Mouse (Mus musculus) stomach, embryonic 15.5 days (tissue): Measurements from ENCODE around the gene Fbxo22. TPM values are rescaled to one million over a fixed set of nuclear protein-coding genes. Genes with fewer than 3 reads are reported as not detected.

Experiments used
- ATAC-seq: fragments of 200-750 bp; cut with Nextera tagmentation; 2 replicates; pipeline ENCODE4 v1.8.0; 2017; ENCODE audit warnings: low read depth, moderate number of reproducible peaks, moderate TSS enrichment; ENCODE audit not compliant: insufficient read depth, low FRiP score
- H3K27ac ChIP-seq: fragments of 300-500 bp; sonication (generic); 2 replicates; pipeline ENCODE4 v1.5.1; 2015; ENCODE audit warnings: mild to moderate bottlenecking, inconsistent platforms
- H3K27me3 ChIP-seq: fragments of 300-500 bp; sonication (generic); replicated peaks from 2 replicates; pipeline ENCODE4 v1.6.1; 2015; ENCODE audit warnings: inconsistent platforms
- H3K36me3 ChIP-seq: fragments of 300-500 bp; sonication (generic); 2 replicates; pipeline ENCODE4 v1.6.1; 2015; ENCODE audit warnings: inconsistent platforms
- H3K4me1 ChIP-seq: fragments of 300-500 bp; sonication (generic); 2 replicates; pipeline ENCODE4 v1.6.1; 2015; ENCODE audit warnings: inconsistent platforms
- H3K4me2 ChIP-seq: fragments of 300-500 bp; sonication (generic); 2 replicates; pipeline ENCODE4 v1.6.1; 2015; ENCODE audit warnings: mild to moderate bottlenecking, inconsistent platforms
- H3K4me3 ChIP-seq: fragments of 300-500 bp; sonication (generic); replicated peaks from 2 replicates; pipeline ENCODE4 v1.5.1; 2015; ENCODE audit warnings: inconsistent platforms
- H3K9ac ChIP-seq: fragments of 300-500 bp; sonication (generic); 2 replicates; pipeline ENCODE4 v1.6.1; 2015; ENCODE audit warnings: inconsistent platforms
- H3K9me3 ChIP-seq: fragments of 300-500 bp; sonication (generic); 2 replicates; pipeline ENCODE4 v1.6.1; 2016; ENCODE audit warnings: inconsistent platforms
- WGBS: fragments of 180-500 bp; shearing (Covaris S2); methylation state at CpG from one replicate; pipeline ENCODE4 v1.1.7; 2015; 5-methylcytosine and 5-hydroxymethylcytosine counted together
- polyA plus RNA-seq: library from polyadenylated mRNA; unstranded; fragments of >200 nt; fragmentation: Nextera tagmentation; extraction: Ambion mirVana; gene quantifications from 2 replicates; pipeline ENCODE4 v1.2.1, GENCODE M21; 2015

Fbxo22 gene
- polyA plus RNA-seq = 49.2 and 60.8 TPM in 2 replicates

DNA sequence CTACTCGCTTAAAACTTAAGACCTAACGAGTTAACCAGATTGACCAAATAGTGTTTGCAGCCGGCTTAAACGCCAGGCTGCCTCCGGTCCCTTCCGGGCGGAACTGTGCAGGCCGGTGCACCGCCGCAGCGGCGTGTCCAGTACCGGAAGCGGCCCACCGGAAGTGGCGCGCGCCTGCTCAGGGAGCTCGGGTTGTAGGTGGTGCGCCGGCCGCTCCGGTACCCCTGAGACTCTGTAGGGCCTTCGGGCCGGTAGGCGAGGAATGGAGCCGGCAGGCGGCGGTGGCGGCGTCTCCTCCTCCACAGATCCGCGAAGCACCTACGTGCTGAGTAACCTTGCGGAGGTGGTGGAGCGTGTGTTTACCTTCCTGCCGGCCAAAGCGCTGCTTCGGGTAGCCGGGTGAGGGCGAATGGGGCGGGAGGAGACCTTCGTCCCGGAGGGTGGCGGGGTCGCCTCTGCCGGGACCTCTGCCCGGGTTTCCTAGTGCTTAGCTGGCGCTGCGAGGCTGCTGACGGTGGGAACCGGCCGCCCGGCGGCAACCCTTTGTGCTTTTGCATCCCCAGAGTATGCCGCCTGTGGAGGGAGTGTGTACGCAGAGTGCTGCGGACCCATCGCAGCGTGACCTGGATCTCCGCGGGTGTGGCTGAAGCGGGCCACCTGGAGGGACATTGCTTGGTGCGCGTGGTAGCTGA, at the start of gene Fbxo22:
Gene Fbxo22, plus strand, starts transcription at position 136 of the 692 bp plus-strand sequence.
- Histone ChIP-seq H3K36me3 (peaks cover 6% of the 10 kb centered on the region), H3K27ac (peak within 1 kb of the TSS; percentile 88), H3K27me3 (no peaks in the 10 kb centered on the region), H3K9me3 (no peaks in the 10 kb centered on the region), H3K4me1 (peaks cover 7% of the 10 kb centered on the region; the same call in 1 of the 2 replicates), H3K9ac (peak within 1 kb of the TSS; percentile 74), H3K4me3 (peak within 1 kb of the TSS; percentile 84), H3K4me2 (peak within 1 kb of the TSS; percentile 82)
- ATAC-seq = peak; percentile 98
- WGBS = under 1% methylated on average over 65 of the region's 65 CpGs

DNA sequence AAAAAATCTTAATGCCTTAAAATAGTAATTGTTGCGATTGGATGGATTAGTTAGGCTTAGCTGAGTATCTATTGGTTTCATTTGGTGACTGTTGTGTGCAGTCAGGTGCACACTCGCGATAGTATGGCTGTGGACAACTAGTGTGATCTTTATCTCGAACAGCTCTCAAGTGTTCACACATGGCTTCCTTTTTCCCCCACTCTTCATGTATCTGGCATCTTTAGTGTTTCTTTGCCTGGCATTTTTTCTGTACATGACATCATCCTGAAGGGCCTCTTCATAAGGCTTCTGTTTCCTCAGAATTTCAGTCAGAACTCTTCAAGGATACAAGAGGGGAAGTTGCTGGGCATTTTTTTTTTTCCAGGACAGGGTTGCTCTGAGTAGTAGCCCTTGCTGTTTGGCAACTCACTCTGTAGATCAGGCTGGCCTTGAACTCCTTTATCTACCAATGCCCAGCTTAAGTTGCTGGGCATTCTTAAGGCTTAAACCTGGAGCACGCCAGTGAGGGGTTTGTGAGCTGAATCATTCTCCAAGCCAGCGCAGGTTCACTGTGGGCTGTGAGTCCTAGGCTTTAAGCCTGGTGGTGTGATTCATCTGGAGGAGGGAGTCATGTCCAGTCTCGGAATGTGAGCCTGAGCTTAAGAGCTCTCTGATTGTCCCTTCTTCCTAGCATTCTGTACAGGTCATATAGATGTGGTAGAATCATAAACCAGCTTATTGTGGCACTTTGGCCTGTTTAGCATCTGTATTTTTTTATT, 37.9 kb upstream of the Fbxo22 start:
- H3K9ac ChIP-seq = no peak overlapping the region
- 78% methylated on average over 7 of the region's 7 CpGs for WGBS
- H3K27ac ChIP-seq = no peak overlapping the region
- no peaks in the 10 kb centered on the region for H3K9me3 ChIP-seq
- H3K4me2 ChIP-seq = no peak overlapping the region
- no peaks in the 10 kb centered on the region for H3K27me3 ChIP-seq
- no peaks in the 10 kb centered on the region for H3K4me1 ChIP-seq
- ATAC-seq = no peak
- no peak overlapping the region for H3K4me3 ChIP-seq
- H3K36me3 ChIP-seq = no peaks in the 10 kb centered on the region

DNA sequence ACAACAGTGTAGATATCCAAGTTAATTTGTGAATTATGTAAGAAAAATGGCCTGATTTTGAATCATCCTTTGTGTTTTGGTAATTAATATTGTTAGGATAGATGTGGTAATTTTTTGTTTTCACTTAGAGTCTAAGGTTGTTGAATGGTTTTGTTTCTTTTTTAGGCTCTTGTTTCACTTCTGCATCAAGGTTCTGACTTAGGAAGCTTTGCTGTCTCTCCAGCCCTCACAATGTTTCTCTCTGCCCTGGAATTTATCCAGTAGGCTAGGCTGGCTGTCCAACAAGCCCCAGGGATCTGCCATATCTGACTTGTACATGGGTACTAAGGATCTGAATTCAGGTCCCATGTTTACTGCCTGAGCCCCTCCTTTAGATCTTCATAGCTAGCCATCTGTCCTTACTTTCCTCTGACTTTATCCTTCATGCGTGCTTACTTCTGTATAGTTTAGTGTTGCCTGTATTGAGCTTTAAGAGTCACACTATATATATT, 36.5 kb upstream of the Fbxo22 start:
- Histone ChIP-seq H3K27ac (no peak overlapping the region), H3K4me1 (no peaks in the 10 kb centered on the region), H3K36me3 (no peaks in the 10 kb centered on the region), H3K9me3 (no peaks in the 10 kb centered on the region), H3K27me3 (no peaks in the 10 kb centered on the region), H3K9ac (no peak overlapping the region), H3K4me2 (no peak overlapping the region), H3K4me3 (no peak overlapping the region)
- no peak for ATAC-seq
- WGBS = 98% methylated on average over 1 of the region's 1 CpGs

DNA sequence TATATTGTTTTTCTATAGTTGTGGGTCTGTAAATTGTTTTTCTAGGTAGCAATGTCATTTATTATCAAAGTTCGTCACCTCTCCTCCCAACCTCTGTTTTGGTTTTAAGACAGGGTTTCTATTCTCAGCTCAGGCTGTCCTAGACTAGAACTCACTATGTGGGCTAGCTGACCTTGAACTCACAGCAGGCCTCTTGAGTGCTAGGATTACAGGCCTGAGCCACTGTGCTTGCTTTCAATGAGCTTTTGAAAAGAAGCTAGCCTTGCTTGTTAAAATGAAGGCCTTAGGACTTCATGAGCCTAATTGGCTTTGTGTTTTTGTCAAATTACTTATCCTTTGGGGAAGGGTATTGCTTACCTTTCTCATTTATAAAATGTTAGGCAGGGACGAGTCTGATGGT, 34.5 kb upstream of the Fbxo22 start:
- H3K27me3 ChIP-seq = no peaks in the 10 kb centered on the region
- no peak for ATAC-seq
- H3K36me3 ChIP-seq = no peaks in the 10 kb centered on the region
- no peak overlapping the region for H3K27ac ChIP-seq
- H3K4me1 ChIP-seq = no peaks in the 10 kb centered on the region
- H3K9me3 ChIP-seq = no peaks in the 10 kb centered on the region
- H3K4me2 ChIP-seq = no peak overlapping the region
- H3K4me3 ChIP-seq = no peak overlapping the region
- H3K9ac ChIP-seq = no peak overlapping the region
- WGBS = 82% methylated on average over 2 of the region's 2 CpGs

DNA sequence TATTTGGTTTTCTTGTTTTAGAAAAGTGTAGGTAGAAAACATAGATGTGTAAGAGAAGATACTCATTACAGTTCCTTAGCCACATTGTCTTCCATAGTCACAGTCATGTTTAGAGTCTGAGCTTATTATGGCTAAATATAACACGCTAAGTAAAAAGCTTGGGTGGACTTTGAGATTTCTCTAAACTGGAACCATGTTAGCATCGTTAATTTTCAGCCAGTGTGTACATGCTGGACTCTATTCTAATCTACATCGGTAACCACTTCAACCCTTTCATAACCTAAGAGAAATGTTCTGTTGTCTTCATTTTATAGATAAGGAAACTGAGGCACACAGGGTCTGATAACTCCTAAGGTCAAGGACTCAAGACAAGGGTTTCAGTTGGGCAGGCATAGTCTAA, 12.8 kb upstream of the Fbxo22 start:
- no peak for ATAC-seq
- Histone ChIP-seq H3K9me3 (no peaks in the 10 kb centered on the region), H3K27me3 (no peaks in the 10 kb centered on the region), H3K4me2 (no peak overlapping the region), H3K27ac (no peak overlapping the region), H3K9ac (no peak overlapping the region), H3K4me3 (no peak overlapping the region), H3K4me1 (no peaks in the 10 kb centered on the region), H3K36me3 (no peaks in the 10 kb centered on the region)
- 87% methylated on average over 3 of the region's 3 CpGs for WGBS

DNA sequence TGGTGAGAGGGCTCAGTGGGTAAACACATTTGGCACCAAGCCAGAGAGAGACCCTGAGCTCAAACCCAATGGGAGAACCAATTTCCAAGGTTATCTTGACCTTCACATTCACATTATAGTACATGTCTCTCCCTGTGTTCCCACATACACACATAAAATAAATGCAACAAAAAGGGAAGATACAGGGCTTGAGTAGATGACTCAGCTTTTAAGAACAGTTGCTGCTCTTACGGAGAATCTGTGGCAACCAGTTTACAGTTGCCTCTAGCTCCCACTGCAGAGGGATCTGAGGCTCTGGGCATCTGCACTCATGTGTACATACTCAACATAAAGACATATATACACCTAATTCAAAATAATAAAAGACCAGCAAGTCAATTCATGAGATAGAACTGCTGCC, 10.5 kb upstream of the Fbxo22 start:
- H3K4me1 ChIP-seq = no peaks in the 10 kb centered on the region
- no peaks in the 10 kb centered on the region for H3K27me3 ChIP-seq
- no peak overlapping the region for H3K4me2 ChIP-seq
- H3K27ac ChIP-seq = no peak overlapping the region
- no peaks in the 10 kb centered on the region for H3K36me3 ChIP-seq
- 100% methylated on average over 1 of the region's 1 CpGs for WGBS
- H3K9ac ChIP-seq = no peak overlapping the region
- H3K9me3 ChIP-seq = no peaks in the 10 kb centered on the region
- ATAC-seq = no peak
- no peak overlapping the region for H3K4me3 ChIP-seq

DNA sequence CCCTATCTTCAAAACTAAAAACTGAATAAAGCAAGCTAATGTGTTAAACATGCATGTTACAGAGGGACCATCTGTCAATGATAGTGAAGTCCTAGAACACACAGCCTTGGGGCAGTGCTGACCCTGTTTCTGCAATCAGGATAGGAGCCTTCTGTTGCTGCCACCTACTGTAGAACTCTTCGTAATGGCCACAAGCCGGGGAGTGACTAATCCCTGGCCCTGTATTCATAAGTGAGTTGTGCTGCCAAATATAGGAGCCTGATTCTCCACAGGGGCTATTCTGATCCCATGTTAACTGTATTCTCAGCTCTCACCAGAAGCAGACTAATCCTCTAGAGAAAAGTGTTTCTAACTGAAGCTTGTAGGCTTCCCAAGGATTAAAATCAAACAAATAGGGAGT, 9.4 kb upstream of the Fbxo22 start:
- 59% methylated on average over 2 of the region's 2 CpGs for WGBS
- Histone ChIP-seq H3K27me3 (no peaks in the 10 kb centered on the region), H3K9me3 (no peaks in the 10 kb centered on the region), H3K4me1 (no peaks in the 10 kb centered on the region), H3K4me3 (no peak overlapping the region), H3K9ac (no peak overlapping the region), H3K27ac (no peak overlapping the region), H3K36me3 (peaks cover 5% of the 10 kb centered on the region; the same call in 1 of the 2 replicates), H3K4me2 (no peak overlapping the region)
- no peak for ATAC-seq

DNA sequence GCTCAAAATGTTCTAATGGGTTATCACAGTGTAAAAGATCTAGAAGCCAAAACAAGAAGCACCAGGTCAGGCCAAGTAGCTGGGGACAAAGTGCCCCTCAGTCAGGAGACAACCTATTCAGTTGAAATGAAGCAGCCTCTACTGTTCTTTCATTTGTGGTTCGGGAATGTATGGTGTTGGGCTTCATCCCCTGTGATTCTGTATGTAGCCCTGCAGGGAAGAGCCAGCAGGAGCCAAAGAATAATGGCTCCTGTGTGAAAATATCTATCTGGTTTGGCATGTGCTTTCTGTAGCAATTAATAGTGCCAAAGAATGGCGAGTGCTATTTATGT, 301 bp upstream of the Fbxo22 start:
- WGBS = 3% methylated on average over 2 of the region's 2 CpGs
- peak overlapping the region; percentile 82 for H3K4me2 ChIP-seq
- peak overlapping the region; percentile 74; the same call in 1 of the 2 replicates for H3K9ac ChIP-seq
- H3K27me3 ChIP-seq = no peaks in the 10 kb centered on the region
- peak overlapping the region; percentile 84 for H3K4me3 ChIP-seq
- peaks cover 7% of the 10 kb centered on the region; the same call in 1 of the 2 replicates for H3K4me1 ChIP-seq
- ATAC-seq = 0 out of 2 replicates have a peak, but pooled peaks have one; percentile 15
- H3K27ac ChIP-seq = peak overlapping the region; percentile 88
- H3K36me3 ChIP-seq = peaks cover 7% of the 10 kb centered on the region
- H3K9me3 ChIP-seq = no peaks in the 10 kb centered on the region

DNA sequence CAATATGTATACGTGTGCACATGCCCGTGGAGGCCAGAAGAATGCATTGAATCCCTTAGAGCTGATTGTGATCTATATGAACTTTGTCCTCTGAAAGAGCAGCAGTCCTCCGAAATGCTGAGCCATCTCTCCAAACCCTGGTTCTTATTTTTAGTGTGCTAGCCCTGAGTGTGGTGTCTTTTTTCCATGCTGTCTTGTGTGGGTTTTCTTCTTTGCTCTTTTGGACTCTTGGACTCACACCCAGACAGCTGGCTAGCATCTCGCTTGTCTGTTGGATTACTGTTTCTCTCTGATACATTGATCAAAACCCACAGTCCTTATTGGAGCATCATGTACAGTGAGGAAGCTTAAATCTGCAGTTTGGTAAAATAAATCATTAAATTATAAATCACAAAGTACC, 2.9 kb downstream of the Fbxo22 start:
- peaks cover 21% of the 10 kb centered on the region for H3K36me3 ChIP-seq
- H3K9ac ChIP-seq = no peak overlapping the region
- 63% methylated on average over 4 of the region's 4 CpGs for WGBS
- H3K27ac ChIP-seq = no peak overlapping the region
- H3K9me3 ChIP-seq = no peaks in the 10 kb centered on the region
- no peak overlapping the region for H3K4me2 ChIP-seq
- H3K4me1 ChIP-seq = peaks cover 7% of the 10 kb centered on the region; the same call in 1 of the 2 replicates
- no peaks in the 10 kb centered on the region for H3K27me3 ChIP-seq
- no peak for ATAC-seq
- H3K4me3 ChIP-seq = no peak overlapping the region

DNA sequence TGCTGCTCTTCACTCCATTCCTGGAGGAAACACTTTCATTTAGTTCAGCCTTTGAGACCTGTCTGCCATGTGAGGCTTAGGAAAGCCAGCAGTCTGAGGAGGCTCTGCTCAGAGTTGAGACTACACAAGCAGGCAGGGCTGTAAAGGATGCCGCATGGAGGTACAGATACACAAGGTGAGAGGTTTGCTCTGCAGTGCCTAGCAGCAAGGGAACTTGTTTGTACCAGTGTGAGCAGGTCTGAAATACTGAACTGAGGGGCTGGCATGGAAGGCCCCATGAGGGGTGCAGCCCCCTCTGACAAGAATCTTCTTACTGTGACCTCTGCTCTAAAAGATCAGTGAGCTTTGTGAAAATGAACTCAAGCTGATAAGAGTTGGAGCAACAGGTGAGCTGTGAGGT, 4.7 kb downstream of the Fbxo22 start:
- H3K4me1 ChIP-seq = peaks cover 7% of the 10 kb centered on the region; the same call in 1 of the 2 replicates
- H3K27ac ChIP-seq = no peak overlapping the region
- H3K9ac ChIP-seq = no peak overlapping the region
- H3K4me3 ChIP-seq = no peak overlapping the region
- no peaks in the 10 kb centered on the region for H3K9me3 ChIP-seq
- peaks cover 34% of the 10 kb centered on the region for H3K36me3 ChIP-seq
- WGBS = 84% methylated on average over 1 of the region's 1 CpGs
- H3K27me3 ChIP-seq = no peaks in the 10 kb centered on the region
- ATAC-seq = no peak
- H3K4me2 ChIP-seq = no peak overlapping the region

DNA sequence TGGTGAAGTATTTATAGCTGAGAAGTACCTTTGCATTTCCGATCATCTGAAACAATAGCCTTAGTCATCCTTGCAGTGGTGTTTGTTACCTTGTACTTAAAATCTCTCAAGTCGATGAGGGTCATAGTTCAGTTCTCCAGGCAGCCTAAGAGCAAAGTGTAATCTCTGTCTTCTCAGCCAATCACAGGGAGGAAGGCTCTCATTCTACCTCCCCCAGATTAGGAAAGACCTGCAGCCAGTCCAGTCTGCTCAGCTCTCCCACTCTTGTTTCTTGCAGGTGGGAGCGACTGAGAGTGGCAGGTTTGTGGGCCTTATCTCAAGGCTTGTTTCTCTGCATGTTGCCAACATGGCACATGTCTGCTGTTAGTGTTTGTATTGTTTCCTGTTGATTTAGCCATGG, 6.3 kb downstream of the Fbxo22 start:
- WGBS = 81% methylated on average over 3 of the region's 3 CpGs
- ATAC-seq = no peak
- 0 out of 2 replicates have a peak, but pooled peaks cover under 1% of the 10 kb centered on the region for H3K4me1 ChIP-seq
- H3K9me3 ChIP-seq = no peaks in the 10 kb centered on the region
- H3K27ac ChIP-seq = no peak overlapping the region
- H3K4me3 ChIP-seq = no peak overlapping the region
- no peaks in the 10 kb centered on the region for H3K27me3 ChIP-seq
- H3K36me3 ChIP-seq = peaks cover 41% of the 10 kb centered on the region
- no peak overlapping the region for H3K4me2 ChIP-seq
- H3K9ac ChIP-seq = no peak overlapping the region

DNA sequence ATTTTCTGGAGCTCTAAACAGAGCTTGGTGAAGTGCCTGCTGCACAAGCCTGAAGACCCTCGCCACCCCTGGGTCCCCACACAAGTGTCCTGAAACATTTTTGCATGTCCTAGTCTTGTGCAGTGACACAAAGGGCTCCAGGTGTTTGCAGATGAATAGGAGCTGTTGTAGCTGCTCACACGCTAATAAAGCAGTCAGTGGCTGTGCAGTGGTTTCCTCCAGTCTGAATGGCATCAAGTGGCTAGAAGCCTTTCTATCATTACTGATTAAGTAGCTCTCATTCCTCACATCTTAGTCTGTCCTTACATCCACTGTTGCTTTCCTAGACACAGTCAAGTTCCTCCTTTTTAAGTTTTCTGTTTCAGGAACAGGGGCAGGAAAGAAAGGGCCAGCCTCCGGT, 6.9 kb downstream of the Fbxo22 start:
- H3K36me3 ChIP-seq = peaks cover 41% of the 10 kb centered on the region
- H3K9ac ChIP-seq = no peak overlapping the region
- H3K4me1 ChIP-seq = no peaks in the 10 kb centered on the region
- WGBS = 79% methylated on average over 3 of the region's 3 CpGs
- no peak overlapping the region for H3K4me2 ChIP-seq
- ATAC-seq = no peak
- H3K4me3 ChIP-seq = no peak overlapping the region
- no peaks in the 10 kb centered on the region for H3K27me3 ChIP-seq
- H3K27ac ChIP-seq = no peak overlapping the region
- H3K9me3 ChIP-seq = no peaks in the 10 kb centered on the region
